Mouse (Mus musculus) heart, embryonic 11.5 days (tissue): Measurements from ENCODE around the gene Gna12. TPM values are rescaled to one million over a fixed set of nuclear protein-coding genes. Genes with fewer than 3 reads are reported as not detected.
A peak's percentile ranks its signal among the peaks of the same experiment; 100 is the strongest.

Experiments used
- ATAC-seq: fragments of 200-750 bp; cut with Nextera tagmentation; replicated peaks from 2 replicates; pipeline ENCODE4 v1.8.0; 2017; ENCODE audit warnings: moderate library complexity; ENCODE audit not compliant: insufficient number of reproducible peaks, low FRiP score, low TSS enrichment
- H3K27ac ChIP-seq: fragments of 300-500 bp; sonication (generic); 2 replicates; pipeline ENCODE4 v1.5.1; 2014; ENCODE audit warnings: mild to moderate bottlenecking, low read depth, low read length
- H3K27me3 ChIP-seq: fragments of 300-500 bp; sonication (generic); 2 replicates; pipeline ENCODE4 v1.6.1; 2014; ENCODE audit warnings: mild to moderate bottlenecking, low read length, mixed read lengths; ENCODE audit not compliant: control insufficient read depth, insufficient read depth
- H3K36me3 ChIP-seq: fragments of 300-500 bp; sonication (generic); 2 replicates; pipeline ENCODE4 v1.6.1; 2014; ENCODE audit warnings: mild to moderate bottlenecking, low read length, moderate library complexity, mixed read lengths; ENCODE audit not compliant: control insufficient read depth, insufficient read depth
- H3K4me1 ChIP-seq: fragments of 300-500 bp; sonication (generic); 2 replicates; pipeline ENCODE4 v1.6.1; 2014; ENCODE audit warnings: low read length; ENCODE audit not compliant: control insufficient read depth, insufficient read depth
- H3K4me2 ChIP-seq: fragments of 300-500 bp; sonication (generic); 2 replicates; pipeline ENCODE4 v1.6.1; 2014; ENCODE audit warnings: mild to moderate bottlenecking, moderate library complexity
- H3K4me3 ChIP-seq: fragments of 300-500 bp; sonication (generic); 2 replicates; pipeline ENCODE4 v1.5.1; 2014; ENCODE audit warnings: low read depth, low read length
- H3K9ac ChIP-seq: fragments of 300-500 bp; sonication (generic); 2 replicates; pipeline ENCODE4 v1.6.1; 2014; ENCODE audit warnings: mild to moderate bottlenecking, low read depth, low read length, moderate library complexity
- H3K9me3 ChIP-seq: fragments of 300-500 bp; sonication (generic); replicated peaks from 2 replicates; pipeline ENCODE4 v1.6.1; 2016; ENCODE audit warnings: low read length; ENCODE audit not compliant: control insufficient read depth
- WGBS: fragments of 180-500 bp; shearing (Covaris S2); extraction: QIAGEN DNeasy Blood & Tissue Kit; methylation state at CpG from one replicate; pipeline ENCODE4 v1.1.7; 2014; ENCODE audit not compliant: insufficient replicate concordance; 5-methylcytosine and 5-hydroxymethylcytosine counted together
- polyA plus RNA-seq: library from polyadenylated mRNA; unstranded; fragments of >200 nt; fragmentation: Nextera tagmentation; extraction: Ambion mirVana; gene quantifications from 2 replicates; pipeline ENCODE4 v1.2.1, GENCODE M21; 2014

Gene Gna12
- polyA plus RNA-seq, 1 experiment from 2014 or later, result 33.1 TPM

GRCm38 (mm10) chr5:140790392-140790791, 39.8 kb downstream of the Gna12 start:
- H3K4me3 ChIP-seq, result no peak overlapping the region
- H3K27me3 ChIP-seq, result no peaks in the 10 kb centered on the region
- WGBS, result 56% methylated on average over 2 of the region's 2 CpGs
- H3K27ac ChIP-seq, result peak overlapping the region; percentile 83
- H3K9ac ChIP-seq, result no peak overlapping the region
- peaks cover 2% of the 10 kb centered on the region for H3K36me3 ChIP-seq
- no peak for ATAC-seq
- no peak overlapping the region for H3K4me2 ChIP-seq
- H3K9me3 ChIP-seq, result no peaks in the 10 kb centered on the region
- H3K4me1 ChIP-seq, result peaks cover 56% of the 10 kb centered on the region

GRCm38 (mm10) chr5:140789561-140789960, 40.7 kb downstream of the Gna12 start:
- Histone ChIP-seq H3K4me2 (no peak overlapping the region), H3K27me3 (no peaks in the 10 kb centered on the region), H3K4me1 (peaks cover 48% of the 10 kb centered on the region), H3K9me3 (no peaks in the 10 kb centered on the region), H3K27ac (no peak overlapping the region), H3K9ac (no peak overlapping the region), H3K36me3 (peaks cover 5% of the 10 kb centered on the region), H3K4me3 (no peak overlapping the region)
- ATAC-seq, result no peak

GRCm38 (mm10) chr5:140785240-140785872, 44.9 kb downstream of the Gna12 start:
- H3K4me2 ChIP-seq, result no peak overlapping the region
- no peaks in the 10 kb centered on the region for H3K27me3 ChIP-seq
- no peak overlapping the region for H3K4me3 ChIP-seq
- no peak overlapping the region for H3K27ac ChIP-seq
- no peak for ATAC-seq
- H3K9me3 ChIP-seq, result no peaks in the 10 kb centered on the region
- peaks cover 17% of the 10 kb centered on the region for H3K36me3 ChIP-seq
- 82% methylated on average over 13 of the region's 13 CpGs for WGBS
- peaks cover 21% of the 10 kb centered on the region for H3K4me1 ChIP-seq
- no peak overlapping the region for H3K9ac ChIP-seq

GRCm38 (mm10) chr5:140784288-140784687, 45.9 kb downstream of the Gna12 start:
- Histone ChIP-seq H3K9me3 (no peaks in the 10 kb centered on the region), H3K36me3 (peaks cover 17% of the 10 kb centered on the region), H3K4me1 (peaks cover 15% of the 10 kb centered on the region), H3K27ac (no peak overlapping the region), H3K9ac (no peak overlapping the region), H3K4me2 (no peak overlapping the region), H3K4me3 (no peak overlapping the region), H3K27me3 (no peaks in the 10 kb centered on the region)
- 84% methylated on average over 6 of the region's 6 CpGs for WGBS
- no peak for ATAC-seq

- 91% methylated on average over 4 of the region's 4 CpGs for WGBS
Observed at GRCm38 (mm10) chr5:140783577-140783976, 46.7 kb downstream of the Gna12 start.

GRCm38 (mm10) chr5:140781886-140782572, 48.2 kb downstream of the Gna12 start:
- no peak for ATAC-seq
- Histone ChIP-seq H3K4me3 (no peak overlapping the region), H3K27ac (no peak overlapping the region; the same call in 1 of the 2 replicates), H3K36me3 (peaks cover 17% of the 10 kb centered on the region), H3K9ac (no peak overlapping the region), H3K4me1 (peaks cover 14% of the 10 kb centered on the region), H3K4me2 (no peak overlapping the region), H3K9me3 (no peaks in the 10 kb centered on the region), H3K27me3 (no peaks in the 10 kb centered on the region)
- WGBS, result 82% methylated on average over 8 of the region's 8 CpGs

More at GRCm38 (mm10) chr5:140783577-140783976, 46.7 kb downstream of the Gna12 start:
- Histone ChIP-seq H3K27ac (no peak overlapping the region), H3K27me3 (no peaks in the 10 kb centered on the region), H3K9ac (no peak overlapping the region), H3K4me2 (no peak overlapping the region), H3K9me3 (no peaks in the 10 kb centered on the region), H3K4me3 (no peak overlapping the region), H3K4me1 (peaks cover 14% of the 10 kb centered on the region), H3K36me3 (peaks cover 17% of the 10 kb centered on the region)
- ATAC-seq, result no peak

GRCm38 (mm10) chr5:140781122-140781521, 49.1 kb downstream of the Gna12 start:
- no peaks in the 10 kb centered on the region for H3K9me3 ChIP-seq
- no peak overlapping the region for H3K9ac ChIP-seq
- ATAC-seq, result no peak
- H3K27ac ChIP-seq, result no peak overlapping the region
- peaks cover 10% of the 10 kb centered on the region for H3K4me1 ChIP-seq
- H3K4me3 ChIP-seq, result no peak overlapping the region
- no peak overlapping the region for H3K4me2 ChIP-seq
- 74% methylated on average over 5 of the region's 5 CpGs for WGBS
- no peaks in the 10 kb centered on the region for H3K27me3 ChIP-seq
- H3K36me3 ChIP-seq, result peaks cover 17% of the 10 kb centered on the region

- Histone ChIP-seq H3K27ac (no peak overlapping the region), H3K27me3 (no peaks in the 10 kb centered on the region), H3K9me3 (no peaks in the 10 kb centered on the region), H3K9ac (no peak overlapping the region), H3K4me1 (peaks cover 11% of the 10 kb centered on the region), H3K4me3 (no peak overlapping the region), H3K36me3 (no peaks in the 10 kb centered on the region), H3K4me2 (no peak overlapping the region)
- 68% methylated on average over 9 of the region's 9 CpGs for WGBS
- ATAC-seq, result no peak
Observed at GRCm38 (mm10) chr5:140776968-140777367, 53.3 kb downstream of the Gna12 start.

- Histone ChIP-seq H3K27me3 (no peaks in the 10 kb centered on the region), H3K9me3 (no peaks in the 10 kb centered on the region), H3K27ac (no peak overlapping the region), H3K4me2 (no peak overlapping the region), H3K4me1 (peaks cover 16% of the 10 kb centered on the region), H3K36me3 (no peaks in the 10 kb centered on the region), H3K9ac (no peak overlapping the region), H3K4me3 (no peak overlapping the region)
- 88% methylated on average over 4 of the region's 4 CpGs for WGBS
- no peak for ATAC-seq
Observed at GRCm38 (mm10) chr5:140775111-140775510, 55.1 kb downstream of the Gna12 start.
